Mouse (Mus musculus): ENCODE measurements at regions not wholly inside any gene's neighbourhood (a gene's known extent, or its start where the extent isn't known, plus 50 kb on each side); places are given as distances from the start of the nearest gene placed in this dataset.

DNA sequence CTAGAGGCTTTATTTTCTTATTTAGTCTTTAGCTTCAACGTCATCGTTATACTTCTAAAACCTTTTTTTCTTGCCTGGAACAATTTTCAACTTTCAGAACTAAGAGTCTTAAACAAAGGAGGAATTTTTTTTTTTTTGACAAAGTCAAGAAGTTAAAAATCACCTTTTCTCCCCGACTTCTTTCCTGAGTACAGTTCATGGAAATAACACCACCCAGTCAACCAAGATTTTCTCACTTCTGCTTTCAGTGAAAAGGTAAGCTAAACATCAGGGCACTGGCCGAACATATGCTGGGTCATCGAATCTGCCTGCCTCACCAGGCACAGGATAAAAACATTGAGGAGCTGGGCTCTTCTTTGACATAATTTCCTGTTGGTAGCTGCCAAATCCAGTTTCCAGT is 277.4 kb upstream of the Actbl2 start:
- DNase-seq (ENCODE audit: low spot score): no peak

DNA sequence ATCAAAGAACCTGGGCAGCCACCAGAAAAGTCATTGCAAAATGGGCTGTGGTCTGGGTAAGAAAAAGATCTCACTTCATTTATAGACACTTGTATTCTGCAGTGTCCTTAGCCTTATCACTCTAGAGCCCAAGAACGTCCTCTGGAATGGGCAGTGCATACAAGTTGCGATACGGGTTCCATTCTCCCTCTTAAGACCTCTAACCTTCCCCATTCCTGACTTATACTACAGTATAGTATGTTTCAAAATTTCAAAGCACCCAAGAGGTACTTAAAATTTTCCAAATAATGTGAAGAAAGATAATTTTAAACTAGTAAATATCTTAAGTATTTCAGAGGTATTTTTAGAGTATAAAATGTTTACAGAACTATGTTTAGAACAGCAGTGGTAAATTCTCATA is 276.8 kb upstream of the Actbl2 start:
- no peak for DNase-seq (ENCODE audit: low spot score)

DNA sequence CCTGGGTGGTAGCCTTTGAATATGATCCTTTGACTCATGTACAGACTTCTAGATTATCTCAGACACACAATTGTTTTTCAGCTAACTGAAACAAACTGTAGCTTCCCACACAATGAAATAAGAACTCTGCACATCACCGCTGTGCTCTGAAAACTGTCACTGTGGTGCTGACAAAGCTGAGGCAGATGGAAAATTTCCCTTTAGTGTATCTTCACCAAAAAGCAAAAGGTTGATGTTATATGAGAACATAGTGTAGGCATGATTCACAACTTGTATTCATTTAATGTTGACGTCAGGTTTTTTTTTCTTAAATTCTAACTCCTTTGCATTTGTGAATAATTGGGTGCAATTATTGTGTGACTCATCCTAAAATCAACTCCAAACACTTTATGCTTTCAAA is 264.1 kb upstream of the Actbl2 start:
- no peak for DNase-seq (ENCODE audit: low spot score)

DNA sequence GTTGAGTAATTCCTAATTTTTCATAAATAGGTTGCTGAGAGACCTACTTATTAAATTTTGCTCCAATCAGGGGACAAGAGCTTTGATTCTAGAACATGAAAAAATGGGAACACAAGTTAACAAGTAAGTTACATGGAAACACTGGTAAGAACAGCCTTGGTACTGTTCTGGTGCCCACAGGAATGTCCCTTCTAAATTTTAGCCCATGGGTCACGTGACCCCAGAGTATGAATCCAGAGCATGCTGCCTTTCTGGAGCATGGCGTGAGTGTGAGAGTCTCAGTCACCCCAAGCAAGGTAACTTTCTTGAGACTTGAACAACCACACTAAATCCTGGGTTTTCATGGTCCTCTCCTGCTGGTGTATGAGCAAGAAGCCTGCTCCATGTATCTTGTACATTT is 263.7 kb upstream of the Actbl2 start:
- DNase-seq (ENCODE audit: low spot score): no peak

DNA sequence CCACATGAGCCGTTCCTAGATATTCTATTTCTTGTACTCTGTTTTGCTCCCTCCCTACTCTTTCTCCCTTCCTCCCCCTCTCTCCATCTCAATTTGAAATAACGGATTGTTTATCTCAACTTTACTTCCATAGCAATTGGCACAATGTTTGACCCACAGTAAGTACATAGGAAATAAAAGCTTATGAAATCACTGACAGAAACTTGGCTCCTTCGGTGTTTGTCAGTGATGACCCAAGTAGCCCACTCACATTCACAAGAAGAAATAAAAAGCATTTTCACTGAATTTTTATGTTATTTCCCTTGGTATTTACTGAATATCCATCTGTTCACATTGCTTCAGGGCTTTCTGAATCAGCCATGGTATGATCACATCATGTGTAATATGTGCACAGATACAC is 260.2 kb upstream of the Actbl2 start:
- DNase-seq (ENCODE audit: low spot score): no peak

DNA sequence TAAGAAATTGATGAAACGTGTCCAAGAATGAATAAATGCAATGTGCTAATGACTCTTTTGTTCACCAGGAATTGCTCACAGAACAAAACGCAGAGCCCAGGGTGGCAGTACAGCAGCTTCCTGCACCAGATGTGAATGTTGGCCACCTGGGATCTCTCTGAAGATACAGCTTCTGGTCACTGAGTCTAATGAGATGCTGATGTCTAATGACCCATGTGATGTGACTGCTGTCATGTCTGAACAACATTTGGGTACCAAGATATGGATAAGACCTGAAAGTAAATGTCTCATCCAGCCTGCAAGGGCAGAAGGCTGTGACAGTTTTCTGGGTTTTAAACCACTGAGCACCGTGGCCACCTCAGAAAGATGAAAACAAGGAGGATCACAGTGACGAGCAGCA is 252.1 kb upstream of the Actbl2 start:
- DNase-seq (ENCODE audit: low spot score): no peak

DNA sequence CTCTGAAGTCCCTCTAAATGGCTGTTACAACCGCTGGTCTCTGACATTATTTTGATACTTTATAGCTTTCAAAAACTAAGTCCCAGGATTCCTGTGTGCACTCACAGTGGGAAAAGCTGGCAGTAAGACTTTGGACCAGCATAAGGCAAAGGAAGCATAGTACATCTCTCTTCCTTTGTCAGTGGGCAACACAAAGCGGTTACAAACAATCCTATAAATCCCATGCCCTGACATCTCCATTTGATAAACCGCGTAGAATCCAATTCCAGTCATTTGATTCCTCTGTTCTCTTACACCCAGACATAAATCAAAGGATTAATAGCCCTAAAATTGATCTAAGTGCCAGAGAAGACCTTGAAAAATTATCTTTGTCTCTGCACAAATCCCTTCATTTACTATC is 240.7 kb upstream of the Actbl2 start:
- no peak for DNase-seq (ENCODE audit: low spot score)

DNA sequence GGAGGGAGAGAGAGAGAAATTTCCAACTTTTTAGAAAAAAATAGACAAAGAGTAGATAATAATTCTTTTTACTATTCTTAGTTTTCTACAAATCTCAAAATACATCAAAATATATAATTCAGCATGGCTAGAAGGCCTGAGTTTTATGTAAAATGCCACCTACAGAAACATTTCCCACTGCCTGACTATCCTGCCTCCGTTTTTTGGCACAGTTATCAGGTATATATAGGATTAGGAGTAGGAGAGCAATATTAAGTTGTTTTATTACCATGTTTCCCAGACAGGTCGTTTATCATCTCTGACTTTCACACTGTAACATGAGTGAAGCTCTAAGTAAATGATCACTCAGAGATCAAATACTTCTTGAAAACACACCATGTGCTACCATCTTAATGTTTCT is 224.7 kb upstream of the Actbl2 start:
- no peak for DNase-seq (ENCODE audit: low spot score)

DNA sequence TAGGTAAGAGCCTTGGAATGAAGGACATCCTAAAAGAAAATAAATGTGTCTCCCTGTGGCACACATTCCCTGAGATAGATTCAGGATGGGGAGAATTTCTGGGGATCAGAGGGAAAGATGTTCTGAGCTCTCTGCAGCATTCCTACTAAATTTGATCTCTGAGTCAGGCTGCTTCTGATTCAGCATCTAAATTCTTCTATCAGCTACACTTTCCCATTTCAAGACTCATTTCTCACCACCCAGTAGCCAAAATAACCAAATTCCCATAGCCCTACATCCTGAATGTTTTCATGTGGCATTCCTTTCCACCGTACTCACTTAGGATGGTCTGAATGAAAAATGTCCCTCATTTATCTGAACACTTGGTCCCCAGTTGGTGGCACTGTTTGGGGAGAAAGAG is 223.2 kb upstream of the Actbl2 start:
- DNase-seq (ENCODE audit: low spot score): no peak

DNA sequence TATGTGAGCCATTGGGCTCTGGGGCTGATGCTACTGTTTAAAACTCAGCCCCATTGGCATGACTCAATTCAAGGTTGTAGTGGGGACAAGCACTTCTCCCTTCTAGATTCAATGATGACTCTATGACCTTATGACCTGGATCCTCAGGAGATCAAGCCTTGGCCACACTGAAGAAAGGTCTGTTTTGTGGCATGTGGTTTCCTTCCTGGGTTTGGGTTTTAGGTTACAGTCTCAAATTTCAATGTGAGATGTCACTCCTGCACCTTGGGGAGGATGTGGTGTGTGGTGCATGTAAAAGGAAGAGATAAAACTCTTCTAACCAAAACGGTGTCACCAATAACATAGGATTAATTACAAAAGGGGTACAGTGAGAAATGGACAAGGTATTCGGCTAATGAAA is 211.2 kb upstream of the Actbl2 start:
- peak; percentile 29 for DNase-seq (ENCODE audit: low spot score)

DNA sequence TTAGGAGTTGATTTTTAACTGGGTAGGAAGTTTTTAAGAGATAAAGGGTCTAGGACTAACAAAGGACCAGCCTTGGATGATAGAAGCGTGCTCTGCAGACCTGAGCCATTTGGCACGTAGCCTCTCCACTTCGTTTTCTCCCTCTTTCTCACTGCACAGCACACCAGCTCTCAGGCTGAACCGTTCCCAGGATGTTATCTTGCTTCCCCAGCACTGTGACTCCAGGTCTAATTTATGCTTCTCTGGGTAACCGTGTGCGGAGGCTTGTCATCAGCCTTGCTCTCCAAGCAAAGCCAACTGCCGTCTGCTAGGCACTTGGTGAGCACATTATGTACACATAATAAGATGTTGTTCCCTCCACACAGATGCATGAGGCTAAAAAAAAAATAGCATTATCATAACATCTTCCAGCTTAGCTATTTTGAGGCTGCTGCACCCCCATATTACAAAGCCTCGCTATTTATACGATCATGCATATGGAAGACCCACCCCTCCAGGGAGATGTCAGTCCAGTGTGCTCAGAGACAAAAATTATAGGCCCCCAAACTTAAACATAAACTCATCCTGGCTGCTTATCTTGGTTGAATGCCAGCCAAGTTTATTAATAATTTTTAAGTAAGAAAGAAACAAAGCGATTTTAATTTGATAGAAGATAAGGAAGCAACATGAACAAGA is 210.3 kb upstream of the Actbl2 start:
- no peak for DNase-seq (ENCODE audit: low spot score)

DNA sequence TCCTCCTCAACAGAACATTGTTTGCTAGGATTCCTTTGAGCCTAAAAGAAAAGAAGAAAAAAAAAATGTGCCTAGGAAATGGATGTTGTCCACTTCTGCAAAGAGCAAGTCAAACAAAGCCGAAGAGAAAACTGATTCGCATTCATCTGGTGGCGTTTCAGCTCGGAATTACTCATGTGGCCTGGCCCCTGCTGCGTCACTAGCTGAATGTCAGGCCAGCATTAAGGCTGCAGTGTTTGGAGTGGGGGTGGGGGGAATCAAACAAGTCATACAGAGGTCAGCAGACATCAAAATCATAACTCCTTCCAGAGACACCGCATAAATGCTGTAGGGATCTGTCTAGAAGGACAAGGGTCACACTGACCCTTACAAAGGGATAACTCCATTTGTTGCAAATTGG is 204.7 kb upstream of the Actbl2 start:
- DNase-seq (ENCODE audit: low spot score): no peak

DNA sequence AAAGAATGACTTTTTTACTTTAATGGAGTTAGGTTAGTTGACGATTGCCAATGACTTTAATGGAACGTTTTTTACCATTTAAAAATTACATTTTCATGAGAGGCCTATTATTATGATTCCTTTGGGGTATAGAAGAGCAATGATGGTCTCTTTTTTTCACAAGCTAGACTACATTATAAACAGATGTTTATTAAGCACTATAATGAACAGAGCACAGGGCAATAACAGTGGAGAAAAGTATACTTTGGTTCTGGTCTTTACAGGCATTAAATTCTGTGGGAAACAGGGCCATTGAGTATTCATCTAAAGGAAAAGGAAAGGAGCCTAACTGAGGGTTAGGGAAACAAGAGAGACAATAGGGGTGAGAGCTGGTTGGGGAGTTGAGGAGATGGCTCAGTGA is 199.0 kb upstream of the Actbl2 start:
- DNase-seq (ENCODE audit: low spot score): no peak

DNA sequence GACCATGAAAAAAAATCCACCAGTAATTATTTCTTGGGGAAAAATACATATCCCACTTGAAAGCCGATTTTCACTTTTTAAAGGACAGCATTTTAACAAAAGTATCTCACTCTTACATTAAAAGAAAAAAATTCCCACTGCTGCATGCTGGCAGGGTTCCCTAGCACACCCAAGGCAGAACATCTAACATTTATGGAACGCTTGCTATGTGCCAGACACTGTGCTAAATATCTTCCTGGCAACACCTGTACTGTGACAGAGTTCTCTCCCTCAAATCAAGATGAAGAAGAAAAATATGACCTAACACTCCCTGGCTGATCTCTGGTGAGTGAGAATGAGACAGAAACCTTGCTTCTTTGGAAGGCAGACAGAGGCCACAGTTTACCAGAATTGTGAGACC is 167.1 kb upstream of the Actbl2 start:
- no peak for DNase-seq (ENCODE audit: low spot score)

DNA sequence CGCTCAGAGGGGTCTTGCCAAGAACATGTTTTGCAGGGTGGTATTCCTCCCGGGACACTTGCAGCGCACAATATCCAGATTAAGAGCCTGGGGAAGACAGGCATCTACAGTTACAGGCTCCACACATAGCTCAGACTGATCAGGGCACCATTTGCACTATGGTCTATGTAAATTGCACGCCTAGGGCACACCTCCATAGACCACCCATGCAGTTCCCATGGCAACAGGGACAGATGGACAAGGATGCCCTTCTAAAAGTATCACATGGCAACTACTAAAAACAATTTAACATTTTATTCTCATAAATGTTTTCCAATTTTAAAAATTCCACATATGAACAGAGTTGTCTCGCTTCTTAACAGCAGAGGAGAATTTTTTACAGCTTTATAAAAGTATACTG is 158.7 kb upstream of the Actbl2 start:
- DNase-seq (ENCODE audit: low spot score): no peak

DNA sequence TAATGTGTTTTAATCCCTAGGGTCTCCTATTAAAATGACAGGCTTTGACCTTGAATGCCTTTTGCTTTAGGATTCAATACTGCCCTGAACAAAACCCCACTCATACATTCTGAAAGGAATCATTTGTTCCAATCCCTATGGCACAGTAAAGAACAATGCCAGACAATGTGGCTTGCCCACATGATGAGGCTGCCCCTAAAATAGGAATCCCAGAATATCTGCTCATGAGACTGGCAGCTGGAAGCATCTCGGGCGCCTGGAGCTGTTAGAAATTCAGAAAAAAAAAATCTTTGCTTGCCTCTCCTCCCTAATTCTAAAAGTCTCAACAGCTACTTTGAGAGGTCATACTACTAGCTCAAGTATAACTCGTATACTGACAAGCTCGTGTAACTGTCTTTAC is 157.5 kb upstream of the Actbl2 start:
- no peak for DNase-seq (ENCODE audit: low spot score)

DNA sequence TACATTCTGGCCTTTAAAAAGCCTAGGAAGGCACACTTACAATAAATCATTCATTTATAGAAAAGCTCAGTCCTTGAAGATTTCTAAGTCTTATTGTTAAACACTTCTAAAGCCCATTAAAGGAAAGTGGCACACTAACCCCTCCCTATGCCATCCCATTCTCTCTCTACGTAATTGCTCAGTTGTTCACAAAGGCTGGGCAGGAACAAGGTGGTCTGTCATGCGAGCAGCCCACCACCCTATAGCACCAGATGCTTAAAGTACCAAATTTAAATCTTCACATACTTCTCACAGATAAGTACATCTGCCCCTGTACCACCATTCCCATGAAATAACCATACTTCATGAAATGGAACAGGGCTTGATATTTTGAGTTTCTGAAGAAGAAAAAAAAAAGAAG is 156.1 kb upstream of the Actbl2 start:
- DNase-seq (ENCODE audit: low spot score): no peak

DNA sequence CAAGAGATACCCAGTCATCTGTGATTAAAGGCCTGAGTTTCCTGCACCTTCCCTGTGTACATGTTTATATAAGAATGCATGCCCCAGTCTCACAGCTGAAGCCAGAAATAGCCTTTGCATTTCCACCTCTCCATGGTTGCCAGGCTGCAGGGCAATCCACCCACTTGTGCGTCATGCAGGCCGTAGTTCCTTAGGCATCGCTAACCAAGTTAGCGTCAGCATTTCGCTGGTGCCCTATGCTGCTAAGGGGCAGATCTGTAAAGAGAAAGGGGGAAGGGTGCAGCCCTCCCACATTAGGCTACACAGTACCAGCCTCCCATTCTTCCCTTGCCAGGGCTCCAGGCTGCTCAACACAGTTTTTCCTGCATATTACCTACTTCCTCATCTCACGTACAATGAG is 155.6 kb upstream of the Actbl2 start:
- DNase-seq (ENCODE audit: low spot score): no peak

DNA sequence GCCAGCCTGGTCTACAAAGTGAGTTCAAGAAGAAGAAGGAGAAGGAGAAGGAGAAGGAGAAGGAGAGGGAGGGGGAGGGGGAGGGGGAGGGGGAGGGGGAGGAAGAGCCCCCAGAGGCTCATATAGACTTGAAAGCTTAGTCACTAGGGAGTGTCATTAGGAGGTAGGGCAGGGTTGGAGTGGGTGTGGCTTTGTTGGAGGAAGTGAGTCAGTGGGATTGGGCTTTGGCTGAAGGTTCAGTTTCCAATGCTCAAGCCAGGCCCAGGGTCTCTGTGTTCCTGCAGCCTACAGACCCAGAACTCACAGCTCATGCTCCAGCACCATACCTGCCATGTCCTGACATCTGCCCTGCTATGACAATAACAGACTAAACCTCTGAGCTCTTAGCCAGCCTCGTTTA is 154.4 kb upstream of the Actbl2 start:
- no peak for DNase-seq (ENCODE audit: low spot score)

DNA sequence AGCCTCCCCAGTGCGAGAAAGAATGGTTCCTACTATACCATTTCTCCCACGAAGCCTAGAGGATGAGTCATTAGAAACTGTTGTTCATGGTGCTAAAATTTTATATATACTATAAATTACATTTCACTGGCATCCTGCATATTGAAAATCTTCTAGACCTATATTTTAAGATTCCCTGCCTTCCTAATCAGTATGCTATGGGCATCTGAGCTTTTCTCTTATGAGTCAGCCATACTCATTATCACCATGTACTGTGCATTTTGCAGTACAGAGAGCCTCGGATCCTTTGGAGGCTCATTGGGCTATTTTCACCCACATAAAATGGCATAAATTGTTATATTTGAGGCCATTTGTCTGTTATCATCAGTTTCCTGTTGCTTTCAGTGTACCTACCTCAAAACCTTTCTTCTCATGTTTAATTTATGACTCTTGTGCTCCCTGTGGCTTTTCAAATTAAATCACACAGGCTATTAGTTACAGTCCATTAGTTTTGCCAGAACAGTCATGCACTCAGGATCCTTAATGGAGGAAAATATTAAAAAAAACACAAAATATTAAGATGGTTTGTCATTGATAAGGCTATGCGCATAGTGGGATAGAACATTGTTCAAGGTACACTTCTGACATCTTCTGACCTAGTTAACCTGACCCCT is 150.1 kb upstream of the Actbl2 start:
- no peak for DNase-seq (ENCODE audit: low spot score)

DNA sequence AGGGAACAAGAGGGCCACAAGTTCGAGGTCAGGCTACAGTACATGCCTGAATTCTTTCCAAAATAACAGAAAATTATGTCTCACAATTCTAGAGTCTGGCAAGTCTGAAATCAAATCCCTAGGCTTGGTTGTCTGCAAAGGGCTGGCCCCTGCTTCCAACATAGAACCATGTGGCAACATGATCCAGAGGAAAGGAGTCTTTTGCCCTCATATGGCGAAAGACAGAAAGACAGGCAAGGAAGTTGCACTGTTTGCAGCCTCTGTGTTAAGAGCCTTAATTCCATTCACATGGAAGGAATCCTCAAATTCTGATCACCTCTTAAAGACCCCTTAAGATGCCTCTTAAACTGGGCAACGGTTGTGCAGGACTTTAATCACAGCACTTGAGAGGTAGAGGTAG is 123.7 kb upstream of the Actbl2 start:
- DNase-seq (ENCODE audit: low spot score): no peak

DNA sequence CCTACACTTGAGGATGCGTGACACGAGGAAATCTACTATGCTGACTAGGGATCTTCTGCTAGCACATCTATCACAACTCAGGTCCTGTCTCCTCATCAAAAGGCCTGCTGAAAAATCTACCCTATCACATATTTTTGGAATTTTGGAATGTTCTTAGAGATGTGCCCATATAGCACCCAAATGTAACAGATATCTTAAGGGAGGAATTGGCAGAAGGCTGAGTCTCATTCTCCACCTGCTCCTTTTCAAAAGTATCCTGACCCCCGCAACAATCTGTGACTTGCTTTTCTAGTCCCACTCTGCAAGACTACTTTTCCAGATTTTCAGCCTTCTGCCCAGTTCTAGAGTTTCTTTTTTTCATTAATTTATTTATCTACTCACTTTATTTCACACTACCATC is 118.4 kb upstream of the Actbl2 start:
- DNase-seq (ENCODE audit: low spot score): no peak

DNA sequence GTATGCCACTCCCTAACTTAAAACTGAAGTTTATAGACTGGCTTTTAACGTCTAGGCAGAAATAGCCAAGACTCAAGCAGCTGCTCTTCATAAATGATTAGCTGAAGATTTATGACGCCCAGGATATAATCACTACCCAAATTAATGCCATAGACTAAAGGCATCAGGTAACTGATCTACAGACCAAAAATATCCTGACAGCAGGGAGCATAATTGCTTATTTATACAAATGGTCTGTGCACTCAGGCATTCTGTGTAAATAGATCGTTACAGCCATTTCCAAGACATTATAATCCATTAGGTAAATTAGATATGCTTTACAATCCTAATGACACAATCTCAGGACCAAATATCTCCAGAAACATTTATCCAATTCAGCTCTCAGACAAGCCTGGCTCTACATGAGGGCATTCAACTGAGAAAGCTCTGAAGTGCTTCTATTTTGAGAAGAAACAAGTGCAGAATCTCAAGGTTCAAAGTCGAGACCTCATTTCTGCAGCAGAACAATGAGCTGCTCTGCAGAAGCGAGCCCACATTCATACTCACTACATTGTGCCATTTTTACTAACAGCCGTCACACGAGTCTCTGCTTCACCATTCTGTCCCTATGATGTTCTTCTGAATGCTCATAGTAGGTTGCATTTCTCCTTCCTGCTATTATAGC is 111.9 kb upstream of the Actbl2 start:
- DNase-seq (ENCODE audit: low spot score): no peak
